Mouse (Mus musculus): ENCODE data around the gene Slc38a9.

The Slc38a9 gene

DNA sequence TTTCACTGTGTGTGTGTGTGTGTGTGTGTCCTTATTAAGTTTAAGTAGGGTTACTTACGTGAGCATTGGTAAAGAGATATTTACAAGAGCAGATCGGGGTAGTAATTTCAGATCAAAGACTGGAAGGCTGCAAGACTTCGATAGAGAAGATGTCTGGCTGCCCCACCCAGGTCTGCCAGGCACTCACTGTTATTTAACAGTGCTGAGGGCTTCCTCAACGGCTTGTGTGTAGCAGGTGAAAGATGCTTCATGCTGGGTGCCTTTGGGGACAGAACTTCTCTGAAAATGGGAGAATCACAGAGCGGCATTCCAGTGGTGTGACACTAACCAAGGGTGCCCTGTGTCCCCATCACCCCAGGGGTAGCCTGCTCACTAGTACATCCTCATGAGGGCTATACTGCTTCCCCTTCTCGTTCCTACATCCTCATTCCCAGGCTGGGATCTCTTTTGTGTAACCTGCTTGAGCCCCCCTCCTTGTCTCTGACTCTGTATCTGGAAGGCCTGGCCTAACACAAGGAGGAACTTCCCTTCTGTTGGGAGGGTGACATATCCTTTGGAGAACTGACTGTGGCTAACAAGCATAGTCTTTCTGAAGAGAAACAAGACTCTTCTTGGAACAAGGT is 87.4 kb downstream of the Slc38a9 start:
- no peak for DNase-seq

DNA sequence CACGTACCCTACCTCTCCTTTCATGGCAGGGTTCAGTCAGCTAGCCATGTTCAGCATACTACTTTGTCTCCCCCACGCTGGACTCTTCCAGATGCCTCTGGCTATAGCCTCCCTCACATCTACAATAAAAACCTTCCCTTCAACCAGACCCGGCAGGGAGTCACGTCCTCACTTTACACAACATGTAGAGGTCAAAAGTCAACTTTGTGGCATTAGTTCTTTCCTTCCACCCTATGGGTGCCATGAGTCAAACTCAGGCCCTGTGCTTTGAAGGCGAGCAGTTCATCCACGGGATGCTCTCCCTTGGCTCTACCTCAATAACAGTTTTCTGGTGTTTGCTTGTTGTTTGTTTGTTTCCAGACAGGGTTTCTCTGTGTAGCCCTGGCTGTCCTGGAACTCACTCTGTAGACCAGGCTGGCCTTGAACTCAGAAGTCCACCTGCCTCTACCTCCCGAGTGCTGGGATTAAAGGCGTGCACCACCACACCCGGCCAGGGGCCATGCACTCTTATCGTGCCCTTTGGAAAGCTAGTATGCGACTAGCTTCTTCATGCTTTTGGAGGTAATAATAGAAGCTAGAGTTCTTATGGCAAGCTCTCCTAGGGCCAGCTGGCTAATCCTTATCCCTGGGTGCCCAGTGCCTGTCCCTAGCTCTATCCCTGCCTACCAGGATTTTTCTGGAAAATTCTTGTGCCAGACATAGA is 88.4 kb downstream of the Slc38a9 start:
- DNase-seq, result no peak

DNA sequence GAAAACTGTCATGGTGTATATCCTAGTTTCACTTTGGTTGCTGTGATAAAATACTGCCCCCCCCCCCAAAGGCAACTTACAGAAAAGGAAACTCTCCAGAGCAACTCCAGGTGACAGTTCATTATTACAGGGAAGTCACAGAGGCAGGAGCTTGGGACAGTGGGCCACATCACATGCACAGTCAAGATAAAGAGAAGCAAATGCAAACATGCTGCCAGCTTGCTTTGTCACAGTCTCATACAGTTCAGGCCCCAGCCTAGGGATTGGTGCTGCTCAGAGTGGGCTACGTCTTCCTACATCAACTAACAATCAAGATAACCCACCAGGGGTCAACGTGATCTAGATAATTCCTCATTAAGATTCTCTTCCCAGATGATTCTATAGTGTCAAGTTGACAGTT is 89.3 kb downstream of the Slc38a9 start:
- DNase-seq, result no peak

DNA sequence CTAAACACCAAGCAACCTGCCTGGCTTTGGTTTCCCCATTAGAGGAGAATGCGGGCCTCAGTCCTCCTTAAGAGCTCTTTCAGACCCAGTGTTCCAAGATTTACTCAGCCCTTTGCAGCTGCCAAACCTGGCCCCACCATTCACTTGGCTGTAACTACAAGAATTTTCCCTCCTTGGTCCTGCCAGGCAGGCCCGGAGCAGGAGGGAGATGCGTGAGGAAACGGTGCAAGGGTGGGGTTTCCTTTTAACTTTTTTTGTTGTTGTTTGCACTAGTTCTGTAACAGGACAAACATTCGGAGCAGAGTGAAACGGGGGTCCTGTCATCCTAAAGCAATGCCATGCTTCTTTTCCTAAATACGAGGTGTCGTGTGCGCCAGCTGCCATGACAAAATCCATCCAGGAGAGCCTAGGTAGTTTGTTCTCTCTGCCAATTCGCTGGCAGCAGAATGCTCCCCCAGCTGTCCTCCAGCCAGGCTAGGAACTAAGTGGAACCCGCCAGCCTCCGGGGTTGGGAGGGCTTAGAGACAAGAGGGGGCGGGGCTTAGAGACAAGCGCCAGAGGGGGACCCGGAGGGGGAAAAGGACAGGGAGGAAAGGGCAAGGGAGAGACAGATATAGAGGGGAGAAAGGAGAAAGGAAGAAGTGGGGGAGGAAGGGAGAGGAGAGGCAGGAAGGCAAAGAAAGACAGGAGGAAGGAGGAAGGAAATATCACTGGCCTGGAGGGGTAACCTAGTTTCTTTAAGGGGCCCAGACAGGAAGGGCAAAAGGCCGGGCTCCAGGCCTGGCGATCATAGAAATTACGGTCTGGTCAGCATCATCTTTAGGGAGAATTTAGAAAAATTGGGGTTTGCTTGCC is 91.1 kb downstream of the Slc38a9 start:
- peak; percentile 61 for DNase-seq

DNA sequence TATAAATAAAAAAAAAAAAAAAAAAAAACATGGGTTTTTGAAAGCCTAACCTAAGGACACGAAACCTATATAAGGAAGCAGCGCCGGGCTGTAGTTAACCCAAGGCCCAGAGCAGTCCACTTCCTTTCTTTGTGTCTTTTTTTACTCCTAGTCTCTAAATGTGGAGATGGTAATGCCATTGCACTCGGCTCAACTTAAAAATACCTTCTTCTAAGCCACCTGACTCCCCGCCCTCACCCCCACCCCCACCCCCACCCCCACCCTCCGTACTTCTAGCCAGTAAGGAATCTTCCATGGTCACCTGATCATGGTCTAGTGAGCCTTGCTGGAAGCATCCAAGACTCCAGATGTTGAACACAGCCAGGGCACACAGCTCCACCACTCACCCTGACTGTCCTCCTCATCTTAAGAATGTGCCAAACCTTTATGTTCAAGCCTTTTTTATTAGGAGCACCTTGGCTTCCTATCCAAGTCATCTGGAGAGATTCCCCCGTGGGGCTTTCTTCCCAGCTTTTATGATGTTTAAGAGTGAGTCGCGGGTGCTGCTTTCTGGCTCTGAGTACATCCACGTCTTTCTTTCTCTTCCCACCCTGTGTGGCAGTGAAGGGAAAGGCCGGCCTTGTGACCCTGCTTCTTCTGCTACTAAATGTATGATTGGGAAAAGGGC is 91.9 kb downstream of the Slc38a9 start:
- DNase-seq, result no peak

DNA sequence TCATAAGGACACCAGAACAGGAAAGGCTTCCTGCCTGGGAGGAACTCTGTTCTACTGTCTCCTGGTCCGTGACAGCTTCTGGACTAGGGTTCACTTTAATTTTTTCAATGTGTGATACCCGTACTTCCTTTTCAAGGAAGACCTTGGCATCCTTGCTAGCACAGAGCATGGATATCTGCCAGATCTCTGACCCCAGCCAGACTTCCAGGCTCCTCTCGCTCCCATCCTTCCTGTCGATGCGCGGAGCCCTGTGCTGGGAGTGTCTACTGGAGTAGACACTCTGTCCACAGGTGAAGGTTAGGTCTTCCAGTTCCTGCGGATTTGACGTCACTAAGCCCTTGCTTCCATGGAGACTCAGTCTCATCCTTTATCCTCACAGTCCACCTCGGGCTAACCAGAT is 93.0 kb downstream of the Slc38a9 start:
- peak; percentile 85 for DNase-seq

DNA sequence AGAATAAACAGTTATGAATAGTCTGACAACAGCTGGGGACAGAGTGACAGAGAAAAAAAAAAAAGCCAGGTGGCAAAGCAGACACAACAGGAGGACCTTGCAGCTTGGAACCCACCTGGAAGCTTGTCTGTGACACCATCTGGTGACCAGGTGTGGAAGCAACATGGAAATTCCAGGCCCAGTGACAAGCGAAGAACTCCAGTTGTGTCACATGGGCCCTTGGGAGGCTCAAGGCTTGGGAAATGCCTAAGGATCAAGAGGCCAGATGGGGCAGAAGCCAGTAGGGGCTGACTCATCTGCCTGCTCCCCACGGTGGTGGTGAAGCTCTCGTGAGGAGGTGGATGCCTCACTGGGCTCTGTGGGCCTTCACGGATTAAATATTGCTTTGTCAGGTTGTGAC is 94.3 kb downstream of the Slc38a9 start:
- no peak for DNase-seq

DNA sequence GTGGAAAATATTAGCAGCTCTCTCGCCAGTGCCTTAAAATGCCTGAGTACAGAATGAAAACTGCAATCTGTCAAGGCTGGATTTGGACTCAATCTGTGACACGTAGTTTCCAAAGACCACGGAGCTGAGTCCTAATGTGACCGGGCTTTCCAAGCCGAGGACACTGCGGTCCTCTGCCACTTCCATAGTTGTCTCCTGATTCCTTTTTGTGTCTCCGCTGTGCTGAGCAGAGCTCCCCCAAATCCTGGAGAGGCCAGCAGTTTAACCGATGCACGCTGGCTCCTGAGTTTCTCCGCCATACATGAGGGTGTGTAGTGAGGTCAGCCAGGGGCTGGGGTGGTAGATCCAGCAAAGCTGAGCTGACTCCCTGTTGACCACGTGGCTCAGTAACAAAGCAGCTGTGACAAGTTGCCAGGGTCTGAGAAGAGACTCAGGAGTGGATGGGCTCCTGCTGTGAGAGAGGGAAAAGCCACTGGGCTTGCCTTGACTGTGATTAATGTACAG is 95.0 kb downstream of the Slc38a9 start:
- no peak for DNase-seq

DNA sequence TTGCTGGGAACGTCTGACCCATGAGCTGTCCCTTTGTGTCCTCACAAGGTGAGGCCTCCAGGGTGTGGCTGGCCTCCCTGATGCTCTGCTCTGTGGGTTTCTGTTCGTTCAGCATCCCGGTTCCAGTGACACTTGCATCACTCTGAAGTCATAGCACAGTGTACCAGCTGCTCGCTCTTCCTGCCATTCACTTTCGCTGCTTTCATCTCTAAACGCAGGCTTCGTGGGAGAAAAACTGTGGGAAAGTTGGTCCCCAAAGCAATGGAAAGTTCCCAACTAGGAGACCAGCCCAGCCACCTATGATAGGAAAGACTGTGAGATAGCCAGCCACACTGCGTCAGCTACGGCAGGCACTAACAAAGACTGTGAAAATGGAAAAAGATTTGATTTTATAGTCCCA is 96.8 kb downstream of the Slc38a9 start:
- no peak for DNase-seq

DNA sequence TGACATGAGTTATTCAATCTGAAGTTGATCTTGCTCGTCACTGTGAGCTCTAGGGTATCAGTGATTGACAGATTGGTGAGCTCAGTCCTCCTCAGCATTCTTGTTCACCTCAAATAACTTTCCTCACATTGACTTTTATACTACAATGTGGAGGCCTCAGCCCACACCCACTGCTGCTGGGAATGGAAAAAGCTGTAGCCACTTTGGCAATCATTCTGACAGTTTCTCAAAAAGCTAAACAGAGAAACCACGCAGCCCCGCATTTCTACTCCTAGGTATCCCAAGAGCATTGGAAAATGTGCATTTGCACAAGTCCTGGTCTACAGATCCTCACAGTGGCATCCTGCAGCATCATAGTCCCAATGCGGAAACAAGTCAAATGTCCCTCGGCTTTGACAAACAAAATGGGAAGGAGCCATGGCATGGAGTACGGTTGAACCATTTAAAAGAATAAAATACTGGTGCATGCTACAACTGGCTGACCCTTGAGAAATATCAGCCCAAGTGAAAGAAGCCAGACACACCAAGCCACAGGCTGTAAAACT is 98.1 kb downstream of the Slc38a9 start:
- no peak for DNase-seq

DNA sequence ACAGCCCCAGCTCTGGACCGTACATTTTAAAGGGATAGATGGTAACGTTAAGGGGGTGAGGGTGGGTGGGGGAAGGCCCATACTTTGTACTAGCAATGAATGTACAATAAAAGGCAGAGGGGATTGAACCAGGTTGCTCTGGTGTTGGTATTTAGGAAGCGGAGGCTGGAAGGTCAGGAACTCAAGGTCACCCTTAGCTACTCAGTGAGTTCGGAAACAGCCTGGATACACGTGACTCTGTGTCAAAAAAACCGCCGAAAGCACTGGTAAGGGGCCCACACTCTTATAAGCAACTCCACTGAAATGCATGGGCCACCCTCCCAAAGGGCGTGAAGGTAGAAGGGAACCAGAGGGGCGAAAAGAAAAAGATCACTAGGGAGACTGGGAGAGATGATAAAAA is 98.8 kb downstream of the Slc38a9 start:
- no peak for DNase-seq

DNA sequence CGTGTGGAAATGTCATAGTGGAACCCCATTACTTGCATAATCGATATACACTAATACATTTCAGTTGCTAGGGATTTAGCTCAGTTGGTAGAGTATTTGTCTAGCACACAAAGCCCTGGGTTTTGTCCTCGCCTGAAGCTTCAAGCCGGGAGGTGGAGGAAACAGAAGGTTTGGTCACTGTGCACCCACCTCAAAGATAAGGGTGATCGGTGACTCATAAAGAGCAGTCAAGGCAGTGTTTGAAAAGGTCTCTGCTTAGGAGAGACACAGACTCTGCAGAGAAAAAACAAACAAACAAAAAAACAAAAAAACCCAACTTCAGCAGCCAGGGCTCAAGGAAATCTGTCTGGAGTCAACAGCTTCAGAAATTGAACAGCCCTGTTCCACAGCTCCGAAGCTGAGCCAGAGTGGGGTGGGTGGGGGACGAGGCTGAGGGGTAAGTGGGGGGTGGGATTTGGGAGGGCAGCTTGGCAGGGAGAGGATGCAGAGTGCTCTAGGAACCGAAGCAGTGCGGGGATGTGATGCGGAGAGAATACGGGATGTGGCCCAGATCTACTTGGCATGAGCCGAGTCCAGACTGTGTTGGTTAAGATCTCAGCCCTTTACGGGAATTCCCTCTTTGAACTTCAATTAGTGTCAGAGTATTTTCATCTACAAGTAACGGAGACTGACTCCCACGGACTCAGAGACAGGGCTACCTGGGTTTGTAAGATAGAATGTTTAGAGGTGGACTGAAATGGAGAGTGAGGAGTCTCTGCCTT is 99.4 kb downstream of the Slc38a9 start:
- DNase-seq, result no peak

DNA sequence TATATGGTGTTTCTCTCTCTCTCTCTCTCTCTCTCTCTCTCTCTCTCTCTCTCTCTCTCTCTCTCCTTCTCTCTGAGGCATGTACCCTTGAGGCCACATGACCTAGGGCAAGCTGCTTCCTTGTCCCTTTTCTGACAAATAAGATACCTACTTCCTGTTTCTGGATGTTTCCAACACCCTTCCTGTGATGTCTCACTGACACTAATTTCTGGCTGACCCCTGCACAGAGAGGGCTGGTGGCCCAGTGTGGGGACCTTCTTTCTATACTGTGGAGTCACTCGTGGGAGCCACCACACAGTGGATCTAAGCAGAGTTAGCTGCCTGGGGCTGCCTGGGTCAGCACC is 100.0 kb downstream of the Slc38a9 start:
- DNase-seq, result peak; percentile 45

DNA sequence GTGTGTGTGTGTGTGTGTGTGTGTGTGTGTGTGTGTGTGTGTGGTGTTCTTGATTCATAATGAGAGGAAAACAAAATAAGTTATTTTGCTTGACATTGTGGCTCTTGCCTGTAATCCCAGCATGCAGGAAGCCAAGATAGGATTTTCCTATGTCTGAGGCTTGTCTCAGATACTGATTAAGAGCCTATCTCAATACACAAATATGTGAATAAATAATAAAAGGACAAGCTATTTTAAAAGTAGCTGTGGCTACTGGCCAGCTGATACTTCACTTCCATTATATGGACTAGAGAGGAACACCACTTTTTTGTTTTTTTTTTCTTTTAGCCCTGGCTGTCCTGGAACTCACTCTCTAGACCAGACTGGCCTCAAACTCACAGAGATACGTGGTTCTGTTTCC is 101.2 kb downstream of the Slc38a9 start:
- DNase-seq, result no peak

DNA sequence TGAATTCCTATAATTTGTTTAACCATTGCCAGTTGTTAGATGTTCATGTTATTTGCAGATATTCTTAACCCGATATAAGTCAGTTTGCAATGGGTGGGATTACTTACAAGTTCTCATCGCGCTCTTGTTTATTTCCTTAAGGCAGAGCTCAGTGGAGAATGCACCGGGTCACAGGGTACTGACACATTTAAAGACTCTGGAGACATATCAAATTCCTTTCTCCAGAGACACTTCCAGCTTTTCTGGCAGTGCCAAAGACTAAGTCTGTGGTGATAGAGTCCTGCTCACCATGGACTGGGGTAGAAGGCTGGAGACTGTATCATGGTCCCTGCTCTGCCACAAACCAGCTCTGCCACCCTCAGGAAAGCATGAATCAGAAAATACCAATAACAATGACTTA is 102.0 kb downstream of the Slc38a9 start:
- DNase-seq, result no peak

DNA sequence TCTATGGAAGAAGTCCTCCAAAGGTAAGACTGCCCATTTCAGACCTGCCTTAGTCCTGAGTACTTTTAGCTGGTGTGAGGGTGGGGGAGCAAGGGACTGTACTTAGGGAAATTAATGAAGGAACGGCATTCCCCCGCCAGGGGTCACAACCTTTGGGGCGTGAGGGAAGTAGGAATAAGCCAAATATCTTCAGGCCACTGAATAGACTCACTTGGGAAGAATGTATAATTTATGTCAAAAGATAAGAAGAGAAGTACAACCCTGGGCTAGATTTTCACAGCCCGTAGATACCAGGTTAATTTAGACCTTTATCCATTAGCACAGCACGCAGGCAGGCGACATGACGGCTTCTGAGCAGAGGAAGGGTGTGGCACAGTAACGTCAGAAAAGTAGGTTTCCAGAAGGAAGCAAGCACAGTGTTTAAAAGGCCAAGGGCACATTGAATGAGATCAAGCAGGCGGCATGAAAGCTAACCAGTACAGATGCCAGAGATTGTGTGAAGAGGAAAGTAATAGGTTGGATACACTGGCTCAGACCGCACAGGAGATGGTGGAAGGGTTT is 103.1 kb downstream of the Slc38a9 start:
- DNase-seq, result peak; percentile 68

DNA sequence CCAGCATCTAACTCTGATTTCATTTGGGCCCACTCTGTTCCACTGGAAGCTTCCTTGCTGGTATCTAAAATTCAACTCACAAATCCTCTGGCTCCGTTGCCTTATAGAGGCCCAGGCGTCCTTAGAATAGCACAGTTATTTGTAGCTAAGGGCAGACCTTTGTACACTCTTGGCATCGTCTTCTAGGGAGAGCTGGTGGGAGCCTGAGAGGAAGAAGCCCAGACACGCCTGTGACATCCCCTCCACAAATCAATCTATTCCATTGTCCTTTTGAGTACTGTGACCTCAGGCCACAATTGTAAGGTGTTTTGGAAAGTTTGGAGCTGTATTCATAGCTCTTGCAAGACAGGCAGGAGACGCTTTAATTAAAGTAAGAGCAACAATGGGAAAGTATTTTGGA is 104.0 kb downstream of the Slc38a9 start:
- peak; percentile 80 for DNase-seq

DNA sequence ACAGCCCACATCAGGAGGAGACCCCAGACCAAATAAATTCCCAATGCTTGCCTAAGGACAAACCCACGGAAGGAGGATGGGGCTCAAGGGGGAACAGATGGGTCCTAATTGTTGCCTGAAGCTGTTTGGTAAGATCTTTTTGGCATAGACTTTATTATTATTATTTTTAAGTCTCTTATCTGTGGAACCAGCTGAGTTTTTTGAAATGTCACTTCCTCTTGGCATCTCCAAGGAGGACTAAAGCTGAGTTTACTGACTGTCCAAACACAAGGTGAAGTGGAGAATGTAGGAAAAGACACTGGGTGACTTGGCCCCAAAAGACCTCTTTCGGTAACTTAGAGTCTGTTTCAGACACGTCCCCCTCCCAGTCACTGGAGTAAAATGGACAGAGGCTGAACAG is 105.1 kb downstream of the Slc38a9 start:
- DNase-seq, result no peak

DNA sequence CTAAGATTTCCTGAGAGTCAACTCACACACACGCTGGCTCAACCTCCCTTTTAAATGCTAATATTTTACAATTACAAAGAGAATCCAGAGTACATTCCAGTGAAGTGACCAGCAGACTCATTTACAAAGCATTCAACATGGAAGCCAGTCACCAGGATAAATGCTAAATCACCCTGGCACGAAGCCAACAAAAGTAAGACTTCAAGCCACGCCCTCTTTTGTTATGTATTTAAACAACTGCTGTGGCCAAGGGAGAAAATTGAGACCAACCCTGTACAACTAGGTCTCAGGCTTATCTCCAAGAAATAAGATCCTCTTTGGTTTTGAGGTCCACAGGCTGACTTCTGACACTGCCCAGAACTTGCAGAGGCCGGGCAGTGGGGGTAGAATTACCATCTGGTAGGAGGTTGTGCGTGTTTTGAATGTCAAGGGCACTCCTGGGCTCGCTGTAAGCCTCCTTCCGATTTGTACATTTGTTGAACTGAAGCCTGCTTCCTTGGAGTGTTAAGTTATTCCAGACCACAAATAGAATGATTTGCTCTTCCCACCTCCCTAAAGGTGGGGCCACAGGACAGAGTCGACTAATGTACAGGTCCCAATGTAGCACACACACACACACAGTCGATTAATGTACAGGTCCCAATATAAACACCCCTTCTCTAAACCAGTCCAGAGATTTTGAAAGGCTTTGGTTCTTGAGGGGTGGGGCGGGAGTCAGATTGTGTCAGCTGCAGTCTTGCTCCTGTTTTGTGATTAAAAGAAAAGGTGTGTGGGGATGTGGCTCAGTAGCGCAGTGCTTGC is 110.2 kb downstream of the Slc38a9 start:
- no peak for DNase-seq

DNA sequence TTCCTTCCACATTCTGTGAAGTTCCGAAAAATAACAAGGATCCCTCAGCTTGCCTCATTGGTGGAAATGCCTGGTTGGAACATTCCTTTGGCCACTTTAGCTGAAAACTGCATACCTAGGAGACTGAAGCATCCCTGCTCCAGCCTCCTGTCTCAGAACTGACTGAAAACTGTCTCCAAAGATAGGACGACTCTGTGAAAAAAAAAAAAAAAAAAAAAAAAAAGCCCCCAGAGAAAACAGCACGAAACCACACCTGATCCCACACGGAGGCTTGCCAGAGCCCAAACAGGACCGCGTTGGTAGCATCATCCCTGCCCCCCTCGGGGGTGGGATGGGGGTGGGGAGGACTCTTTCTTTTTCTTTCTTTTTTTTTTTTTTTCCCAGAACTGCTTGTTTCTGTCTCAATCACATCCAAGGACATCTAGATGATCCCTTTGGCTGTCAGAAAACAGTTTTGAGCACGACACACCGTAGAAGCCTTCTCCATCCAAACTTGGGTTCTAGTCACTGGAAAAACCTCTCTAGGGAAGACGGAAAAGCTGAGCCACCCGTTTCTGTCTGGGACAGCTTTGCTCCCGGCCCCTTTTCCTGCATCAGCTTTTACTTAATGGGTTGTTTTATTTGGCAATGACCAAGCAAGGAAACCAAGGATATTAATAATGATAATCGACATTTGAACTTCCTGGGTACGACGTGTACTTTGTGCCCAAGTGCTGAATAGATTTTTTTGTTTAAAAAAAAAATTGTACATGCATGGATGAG is 111.1 kb downstream of the Slc38a9 start:
- peak; percentile 63 for DNase-seq

Measured in kidney, adult 11 months (tissue).